Mouse (Mus musculus) liver, postnatal 0 days (tissue): ENCODE data around the gene Yipf2. TPM values are rescaled to one million over a fixed set of nuclear protein-coding genes. Genes with fewer than 3 reads are reported as not detected.
"Not testable (repeated sequence)": the region's sequence is repeated elsewhere in the genome, so short reads cannot be mapped to it uniquely, and the experiment has no call there.

ENCODE experiments used
- ATAC-seq: fragments of 200-750 bp; cut with Nextera tagmentation; 2 replicates; pipeline ENCODE4 v1.8.0; 2017; ENCODE audit warnings: mild to moderate bottlenecking, moderate library complexity
- DNase-seq: peaks from one replicate; pipeline ENCODE4 v3.0.0-alpha.2; 2016
- H3K27ac ChIP-seq: fragments of 300-500 bp; sonication (generic); 2 replicates; pipeline ENCODE4 v1.5.1; 2014; ENCODE audit warnings: antibody characterized with exemption, moderate library complexity, mild to moderate bottlenecking, low read depth
- H3K27me3 ChIP-seq: fragments of 300-500 bp; sonication (generic); 2 replicates; pipeline ENCODE4 v1.6.1; 2014; ENCODE audit warnings: low read length, control low read depth, mixed read lengths; ENCODE audit not compliant: insufficient read depth
- H3K36me3 ChIP-seq: fragments of 300-500 bp; sonication (generic); replicated peaks from 2 replicates; pipeline ENCODE4 v1.6.1; 2014; ENCODE audit warnings: mild to moderate bottlenecking, control low read depth, low read length, moderate library complexity, mixed read lengths; ENCODE audit not compliant: insufficient read depth
- H3K4me1 ChIP-seq: fragments of 300-500 bp; sonication (generic); 2 replicates; pipeline ENCODE4 v1.6.1; 2014; ENCODE audit warnings: antibody characterized with exemption, mild to moderate bottlenecking, control low read depth; ENCODE audit not compliant: insufficient read depth
- H3K4me2 ChIP-seq: fragments of 300-500 bp; sonication (generic); 2 replicates; pipeline ENCODE4 v1.6.1; 2014; ENCODE audit warnings: low read depth, mild to moderate bottlenecking, low read length, moderate library complexity, mixed read lengths
- H3K4me3 ChIP-seq: fragments of 300-500 bp; sonication (generic); 2 replicates; pipeline ENCODE4 v1.5.1; 2014; ENCODE audit warnings: low read depth, low read length
- H3K9ac ChIP-seq: fragments of 300-500 bp; sonication (generic); replicated peaks from 2 replicates; pipeline ENCODE4 v1.6.1; 2014; ENCODE audit warnings: mild to moderate bottlenecking, moderate library complexity
- H3K9me3 ChIP-seq: fragments of 300-500 bp; sonication (generic); 2 replicates; pipeline ENCODE4 v1.6.1; 2016; ENCODE audit warnings: mild to moderate bottlenecking, control low read depth, low read length, mixed read lengths
- CTCF ChIP-seq: sonication (generic); IDR thresholded peaks from 2 replicates; pipeline ENCODE4 v1.5.1; 2016; ENCODE audit warnings: antibody characterized with exemption, low read depth
- EP300 ChIP-seq: IDR thresholded peaks from 2 replicates; pipeline ENCODE4 v1.6.1; 2016; ENCODE audit warnings: antibody characterized with exemption, low read depth, mild to moderate bottlenecking
- WGBS: fragments of 180-500 bp; shearing (Covaris S2); extraction: QIAGEN DNeasy Blood & Tissue Kit; methylation state at CpG from one replicate; pipeline ENCODE4 v1.1.7; 2014; ENCODE audit not compliant: insufficient replicate concordance; 5-methylcytosine and 5-hydroxymethylcytosine counted together
- microRNA counts: library from miRNA; unstranded; fragments of <30 nt; microRNA quantifications from one replicate; lab custom pipeline; 2015
- microRNA-seq: library from miRNA; unstranded; fragments of <30 nt; microRNA quantifications from one replicate; pipeline ENCODE4, GENCODE M21; 2016
- polyA plus RNA-seq: library from polyadenylated mRNA; unstranded; fragments of >200 nt; fragmentation: Nextera tagmentation; extraction: Ambion mirVana; gene quantifications from 2 replicates; pipeline ENCODE4 v1.2.1, GENCODE M21; 2015

Yipf2 gene
- polyA plus RNA-seq, 1 experiment from 2014 or later: 8.5 TPM

DNA sequence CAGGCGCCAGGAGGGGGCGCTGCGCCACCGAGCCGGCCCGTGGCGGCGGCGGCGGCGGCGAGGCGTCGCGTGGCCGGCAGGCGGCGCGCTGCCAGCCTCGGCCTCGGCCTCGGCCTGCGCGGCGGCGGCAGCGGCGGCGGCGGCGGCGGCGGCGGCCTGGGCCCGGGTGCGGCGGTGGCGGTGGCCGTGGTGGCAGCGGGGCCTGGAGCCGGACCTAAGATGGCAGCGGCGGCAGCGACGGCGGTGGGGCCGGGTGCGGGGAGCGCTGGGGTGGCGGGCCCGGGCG is 45.9 kb downstream of the Yipf2 start, which contains the start of gene Carm1:
Gene Carm1, plus strand, starts transcription at position 106 of the 286 bp plus-strand sequence.
- 3% methylated on average over 20 of the region's 52 CpGs for WGBS

DNA sequence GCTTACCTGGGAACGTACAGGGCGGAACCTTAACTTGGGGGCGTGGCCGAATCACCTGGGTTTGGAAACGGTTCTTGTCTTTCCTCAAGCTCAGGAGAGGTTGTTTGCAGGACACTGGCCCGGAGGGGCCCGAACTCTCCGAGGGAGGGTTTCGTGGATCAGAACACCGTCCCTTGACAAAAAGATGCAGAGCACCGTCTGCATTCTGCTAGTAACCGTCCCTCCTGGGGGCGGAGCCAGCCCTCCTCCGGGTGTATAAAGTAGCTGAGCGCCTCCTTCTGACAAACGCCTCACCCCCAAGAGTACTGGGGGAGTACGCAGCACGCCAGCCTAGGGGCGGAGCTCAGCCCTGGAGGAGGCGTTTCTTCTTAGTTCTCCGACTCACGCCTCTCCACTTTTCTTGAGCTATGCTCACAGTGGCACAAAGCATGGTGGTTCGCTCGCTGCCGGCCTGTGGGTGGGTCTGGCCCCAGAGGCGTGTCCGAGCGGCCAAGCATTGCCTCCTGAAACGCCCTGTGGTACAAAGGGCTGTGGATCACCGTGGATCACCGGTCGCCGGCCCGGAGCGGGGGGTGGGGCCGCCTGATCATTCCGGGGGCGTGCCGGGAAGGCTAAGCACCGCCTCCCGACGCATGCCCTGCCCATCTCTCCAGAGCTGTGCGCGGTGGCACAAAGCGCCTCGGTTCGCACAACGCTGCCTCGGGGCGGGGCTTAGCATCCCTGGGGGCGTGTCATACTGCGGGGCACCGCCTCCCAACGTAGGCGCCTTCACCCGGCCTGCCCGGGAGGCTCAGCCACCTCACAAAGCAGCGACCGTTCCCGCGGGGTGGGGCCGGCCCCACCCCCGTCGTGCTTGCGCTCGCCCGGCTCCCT is 46.5 kb downstream of the Yipf2 start:
- peak overlapping the region; percentile 88 for H3K4me2 ChIP-seq
- H3K4me1 ChIP-seq: peaks cover 23% of the 10 kb centered on the region
- H3K9ac ChIP-seq: peak overlapping the region; percentile 57
- H3K36me3 ChIP-seq: peaks cover 10% of the 10 kb centered on the region
- peak; percentile 87 for ATAC-seq
- DNase-seq: peak; percentile 100
- peak overlapping the region; percentile 65 for H3K4me3 ChIP-seq
- peak overlapping the region; percentile 80 for H3K27ac ChIP-seq
- no peaks in the 10 kb centered on the region for H3K9me3 ChIP-seq
- TF ChIP-seq CTCF (peak; percentile 77), EP300 (no peak)
- H3K27me3 ChIP-seq: no peaks in the 10 kb centered on the region
- WGBS: under 1% methylated on average over 63 of the region's 67 CpGs

More for the DNA sequence above, 45.9 kb downstream of the Yipf2 start, which contains the start of gene Carm1:
- ATAC-seq: no peak
- Histone ChIP-seq H3K4me3 (peak within 1 kb of the TSS; percentile 81), H3K9me3 (no peaks in the 10 kb centered on the region), H3K9ac (peak within 1 kb of the TSS; percentile 98), H3K4me2 (peak within 1 kb of the TSS; percentile 91), H3K4me1 (peaks cover 23% of the 10 kb centered on the region), H3K27me3 (no peaks in the 10 kb centered on the region), H3K27ac (peak within 1 kb of the TSS; percentile 95), H3K36me3 (peaks cover 11% of the 10 kb centered on the region)
- no peak for DNase-seq
- TF ChIP-seq CTCF: no peak
- TF ChIP-seq EP300: no peak

DNA sequence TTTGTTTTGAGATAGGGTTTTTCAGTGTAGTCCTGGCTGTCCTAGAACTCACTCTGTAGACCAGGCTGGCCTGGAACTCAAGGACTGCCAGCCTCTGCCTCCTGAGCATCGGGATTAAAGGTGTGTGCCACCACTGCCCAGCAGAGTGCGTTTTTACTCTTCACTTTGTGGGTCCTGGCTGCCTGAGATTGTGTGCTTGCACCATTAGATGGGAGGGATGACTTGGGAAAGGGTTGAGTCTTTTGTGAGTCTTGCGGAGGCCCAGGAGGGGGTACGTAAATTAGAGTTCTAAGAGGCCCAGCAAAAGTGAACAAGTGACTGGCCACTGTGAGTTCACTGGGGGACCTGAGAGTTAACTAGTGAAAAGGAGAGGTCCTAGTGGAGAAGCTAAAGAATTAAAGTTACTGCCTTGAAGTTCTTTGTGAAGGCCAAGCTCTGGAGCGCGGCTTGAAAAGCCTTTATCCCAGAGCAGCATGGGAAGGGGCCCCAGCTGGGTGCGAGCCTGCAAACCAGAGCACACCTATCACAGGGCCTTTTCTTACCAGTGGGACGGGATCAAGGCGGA is 47.2 kb downstream of the Yipf2 start:
- H3K9ac ChIP-seq: peak overlapping the region; percentile 57
- H3K4me2 ChIP-seq: peak overlapping the region; percentile 88
- TF ChIP-seq CTCF (no peak), EP300 (no peak)
- no peaks in the 10 kb centered on the region for H3K9me3 ChIP-seq
- DNase-seq (no peak), ATAC-seq (peak; percentile 55)
- peak overlapping the region; percentile 80 for H3K27ac ChIP-seq
- H3K4me3 ChIP-seq: peak overlapping the region; percentile 65
- WGBS: 21% methylated on average over 9 of the region's 9 CpGs
- H3K27me3 ChIP-seq: no peaks in the 10 kb centered on the region
- H3K36me3 ChIP-seq: peaks cover 7% of the 10 kb centered on the region
- H3K4me1 ChIP-seq: peaks cover 27% of the 10 kb centered on the region

DNA sequence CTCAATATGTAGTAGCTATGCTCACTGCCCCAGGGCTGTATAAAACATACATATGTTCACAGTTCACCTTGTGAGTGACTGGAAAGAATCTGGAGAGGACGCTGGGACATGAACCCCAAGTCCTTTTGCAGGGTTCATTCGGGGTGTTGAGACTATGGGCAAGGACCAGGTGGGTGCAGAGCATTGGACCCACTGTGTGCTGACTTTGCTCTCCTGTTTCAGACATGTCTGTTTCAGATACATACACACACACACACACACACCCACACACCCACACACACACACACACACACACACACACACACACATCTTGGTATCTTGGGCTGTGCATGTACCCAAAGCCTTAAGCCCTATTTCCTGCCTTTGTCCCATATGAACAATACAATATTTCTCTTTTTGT is 50.6 kb downstream of the Yipf2 start:
- H3K9ac ChIP-seq, H3K4me2 ChIP-seq, H3K27me3 ChIP-seq, ATAC-seq, H3K4me3 ChIP-seq, DNase-seq, H3K36me3 ChIP-seq, H3K9me3 ChIP-seq, H3K27ac ChIP-seq: not testable (repeated sequence)
- 87% methylated on average over 2 of the region's 2 CpGs for WGBS
- peaks cover 15% of the 10 kb centered on the region for H3K4me1 ChIP-seq

DNA sequence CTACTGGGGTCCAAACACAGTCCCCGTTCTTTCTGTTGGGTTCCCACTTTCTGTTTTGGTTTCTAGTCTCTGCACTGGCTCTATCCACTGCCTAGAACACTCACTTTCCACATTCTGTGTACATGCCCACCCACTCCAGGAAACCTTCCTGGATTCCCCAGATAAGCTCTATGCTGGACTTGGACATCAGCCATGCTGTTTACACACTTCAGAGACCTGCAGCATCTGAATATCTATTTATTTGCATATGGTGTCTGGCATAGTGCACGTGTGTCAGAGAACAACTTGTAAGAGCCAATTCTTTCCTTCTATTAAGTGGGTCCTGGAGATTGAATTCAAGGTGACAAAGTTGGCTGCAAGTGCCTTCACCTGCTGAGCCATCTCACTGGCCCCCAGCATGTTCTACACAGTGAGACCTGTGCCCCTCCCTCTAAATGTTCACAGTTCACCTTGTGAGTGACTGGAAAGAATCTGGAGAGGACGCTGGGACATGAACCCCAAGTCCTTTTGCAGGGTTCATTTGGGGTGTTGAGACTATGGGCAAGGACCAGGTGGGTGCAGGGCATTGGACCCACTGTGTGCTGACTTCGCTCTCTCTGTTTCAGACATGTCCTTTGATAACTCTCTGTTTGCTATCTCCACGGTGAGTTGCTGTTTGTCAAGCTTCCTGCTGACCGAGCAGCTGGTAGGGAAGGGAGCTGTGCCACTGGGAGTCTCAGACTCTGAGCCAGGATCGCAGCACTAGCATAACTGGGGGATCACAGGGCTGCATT is 52.5 kb downstream of the Yipf2 start:
- DNase-seq (peak; percentile 16), ATAC-seq (peak; percentile 51; the same call in 1 of the 2 replicates)
- TF ChIP-seq CTCF (no peak), EP300 (no peak)
- no peaks in the 10 kb centered on the region for H3K9me3 ChIP-seq
- H3K4me3 ChIP-seq: no peak overlapping the region
- 47% methylated on average over 7 of the region's 7 CpGs for WGBS
- no peak overlapping the region for H3K9ac ChIP-seq
- peaks cover 8% of the 10 kb centered on the region for H3K4me1 ChIP-seq
- peak overlapping the region; percentile 27; the same call in 1 of the 2 replicates for H3K4me2 ChIP-seq
- H3K27ac ChIP-seq: no peak overlapping the region
- no peaks in the 10 kb centered on the region for H3K27me3 ChIP-seq
- no peaks in the 10 kb centered on the region; the same call in 1 of the 2 replicates for H3K36me3 ChIP-seq

MicroRNA genes within 50 kb of the gene (microRNA counts, 519-probe panel; counts per million panel counts)
- microRNA mmu-miR-1946b (lab: Ali Mortazavi, UCI): not detected

Small RNA genes within 50 kb of the gene (microRNA-seq; reads per million reads assigned to microRNA genes)
- not detected for gene Mir1946b

Other genes starting within 250 kb of the Yipf2 start
- gene Ilf3, start 225.0 kb downstream of the Yipf2 start, polyA plus RNA-seq: 19.1 and 23.5 TPM in 2 replicates
- 11.3 and 13.7 TPM in 2 replicates for gene Qtrt1, start 181.0 kb downstream of the Yipf2 start, polyA plus RNA-seq
- gene Dnm2, start 167.9 kb downstream of the Yipf2 start, polyA plus RNA-seq: 29.5 and 35.2 TPM in 2 replicates
- 34.6 and 38.0 TPM in 2 replicates for gene Tmed1, start 82.6 kb downstream of the Yipf2 start, polyA plus RNA-seq
- gene AB124611, start 66.7 kb downstream of the Yipf2 start, polyA plus RNA-seq: 13.6 and 14.2 TPM in 2 replicates
- 8.6 TPM in 2 replicates for gene Carm1, start 45.9 kb downstream of the Yipf2 start, polyA plus RNA-seq
- gene Timm29, start 106 bp downstream of the Yipf2 start, polyA plus RNA-seq: 12.5 and 13.0 TPM in 2 replicates
- 12.8 and 14.3 TPM in 2 replicates for gene Smarca4, start 23.3 kb upstream of the Yipf2 start, polyA plus RNA-seq
- gene Ldlr, start 130.7 kb upstream of the Yipf2 start, polyA plus RNA-seq: 13.2 and 13.3 TPM in 2 replicates
- gene Spc24, start 167.5 kb upstream of the Yipf2 start, polyA plus RNA-seq: 38.4 and 41.4 TPM in 2 replicates
- gene Kank2, start 205.9 kb upstream of the Yipf2 start, polyA plus RNA-seq: 2.8 and 3.7 TPM in 2 replicates
- gene Angptl8, start 242.7 kb upstream of the Yipf2 start, polyA plus RNA-seq: 74.6 and 75.7 TPM in 2 replicates